Mouse (Mus musculus): ENCODE results near the gene Fam216b. TPM values are rescaled to one million over a fixed set of nuclear protein-coding genes. Genes with fewer than 3 reads are reported as not detected.

Fam216b gene
- polyA plus RNA-seq, 1 experiment from 2014 or later, result not detected

GRCm38 (mm10) chr14:78083465-78083864, 5.3 kb downstream of the Fam216b start:
- Histone ChIP-seq H3K27me3 (no peaks in the 10 kb centered on the region), H3K9ac (no peak overlapping the region), H3K4me3 (no peak overlapping the region), H3K36me3 (no peaks in the 10 kb centered on the region), H3K27ac (no peak overlapping the region), H3K4me2 (replicated peaks) (no peak overlapping the region), H3K9me3 (replicated peaks) (no peaks in the 10 kb centered on the region), H3K4me1 (no peaks in the 10 kb centered on the region)
- WGBS, result 82% methylated on average over 5 of the region's 5 CpGs
- ATAC-seq (ENCODE audit: low FRiP score), result no peak

GRCm38 (mm10) chr14:78077508-78077907, 11.3 kb downstream of the Fam216b start:
- Histone ChIP-seq H3K36me3 (no peaks in the 10 kb centered on the region), H3K27ac (no peak overlapping the region), H3K27me3 (no peaks in the 10 kb centered on the region), H3K4me3 (no peak overlapping the region), H3K9ac (no peak overlapping the region), H3K4me1 (no peaks in the 10 kb centered on the region), H3K9me3 (replicated peaks) (no peaks in the 10 kb centered on the region), H3K4me2 (replicated peaks) (no peak overlapping the region)
- 67% methylated on average over 2 of the region's 2 CpGs for WGBS
- no peak for ATAC-seq (ENCODE audit: low FRiP score)

- no peak overlapping the region for H3K27ac ChIP-seq
- no peaks in the 10 kb centered on the region for H3K4me1 ChIP-seq
- H3K9me3 ChIP-seq (replicated peaks), result no peaks in the 10 kb centered on the region
- ATAC-seq (ENCODE audit: low FRiP score), result no peak
- 94% methylated on average over 9 of the region's 9 CpGs for WGBS
- no peak overlapping the region for H3K9ac ChIP-seq
- H3K27me3 ChIP-seq, result no peaks in the 10 kb centered on the region
- H3K36me3 ChIP-seq, result no peaks in the 10 kb centered on the region
- H3K4me3 ChIP-seq, result no peak overlapping the region
- H3K4me2 ChIP-seq (replicated peaks), result no peak overlapping the region
These were observed 22.7 kb downstream of the Fam216b start for GRCm38 (mm10) chr14:78065938-78066710.

- Histone ChIP-seq H3K9ac (no peak overlapping the region), H3K27ac (no peak overlapping the region), H3K4me2 (replicated peaks) (no peak overlapping the region), H3K4me1 (peaks cover 4% of the 10 kb centered on the region; the same call in 1 of the 2 replicates), H3K36me3 (no peaks in the 10 kb centered on the region), H3K9me3 (replicated peaks) (no peaks in the 10 kb centered on the region), H3K27me3 (no peaks in the 10 kb centered on the region), H3K4me3 (no peak overlapping the region)
- 77% methylated on average over 11 of the region's 11 CpGs for whole genome bisulfite sequencing
- no peak for ATAC-seq (ENCODE audit: low FRiP score)
These were observed 26.3 kb downstream of the Fam216b start for GRCm38 (mm10) chr14:78062484-78062883.

GRCm38 (mm10) chr14:78060609-78060951, 28.2 kb downstream of the Fam216b start:
- Histone ChIP-seq H3K4me3 (no peak overlapping the region), H3K9me3 (replicated peaks) (no peaks in the 10 kb centered on the region), H3K4me1 (peaks cover 4% of the 10 kb centered on the region; the same call in 1 of the 2 replicates), H3K9ac (no peak overlapping the region), H3K4me2 (replicated peaks) (peak overlapping the region; percentile 6; the same call in 1 of the 2 replicates), H3K27me3 (no peaks in the 10 kb centered on the region), H3K36me3 (no peaks in the 10 kb centered on the region), H3K27ac (peak overlapping the region; percentile 77)
- WGBS, result 66% methylated on average over 6 of the region's 6 CpGs
- peak; percentile 74 for ATAC-seq (ENCODE audit: low FRiP score)

GRCm38 (mm10) chr14:78059878-78060608, 28.8 kb downstream of the Fam216b start:
- no peaks in the 10 kb centered on the region for H3K9me3 ChIP-seq (replicated peaks)
- H3K4me3 ChIP-seq, result no peak overlapping the region
- peak; percentile 94 for ATAC-seq (ENCODE audit: low FRiP score)
- H3K36me3 ChIP-seq, result no peaks in the 10 kb centered on the region
- peak overlapping the region; percentile 77 for H3K27ac ChIP-seq
- no peaks in the 10 kb centered on the region for H3K27me3 ChIP-seq
- 41% methylated on average over 9 of the region's 9 CpGs for WGBS
- peaks cover 4% of the 10 kb centered on the region; the same call in 1 of the 2 replicates for H3K4me1 ChIP-seq
- no peak overlapping the region for H3K9ac ChIP-seq
- H3K4me2 ChIP-seq (replicated peaks), result peak overlapping the region; percentile 6; the same call in 1 of the 2 replicates

- 79% methylated on average over 7 of the region's 7 CpGs for WGBS
- Histone ChIP-seq H3K36me3 (no peaks in the 10 kb centered on the region), H3K4me3 (no peak overlapping the region), H3K27ac (no peak overlapping the region), H3K4me2 (replicated peaks) (no peak overlapping the region), H3K27me3 (no peaks in the 10 kb centered on the region), H3K9ac (no peak overlapping the region), H3K9me3 (replicated peaks) (no peaks in the 10 kb centered on the region), H3K4me1 (peaks cover 4% of the 10 kb centered on the region; the same call in 1 of the 2 replicates)
- ATAC-seq (ENCODE audit: low FRiP score), result no peak
These were observed 31.4 kb downstream of the Fam216b start for GRCm38 (mm10) chr14:78057362-78057761.

GRCm38 (mm10) chr14:78056371-78056770, 32.4 kb downstream of the Fam216b start:
- H3K4me2 ChIP-seq (replicated peaks), result no peak overlapping the region
- WGBS, result 85% methylated on average over 3 of the region's 3 CpGs
- no peaks in the 10 kb centered on the region for H3K27me3 ChIP-seq
- H3K4me3 ChIP-seq, result no peak overlapping the region
- no peak for ATAC-seq (ENCODE audit: low FRiP score)
- H3K4me1 ChIP-seq, result peaks cover 4% of the 10 kb centered on the region; the same call in 1 of the 2 replicates
- H3K9me3 ChIP-seq (replicated peaks), result no peaks in the 10 kb centered on the region
- no peak overlapping the region for H3K27ac ChIP-seq
- no peak overlapping the region for H3K9ac ChIP-seq
- no peaks in the 10 kb centered on the region for H3K36me3 ChIP-seq

- Histone ChIP-seq H3K36me3 (no peaks in the 10 kb centered on the region), H3K27ac (no peak overlapping the region), H3K9me3 (replicated peaks) (no peaks in the 10 kb centered on the region), H3K27me3 (no peaks in the 10 kb centered on the region), H3K4me3 (no peak overlapping the region), H3K4me2 (replicated peaks) (no peak overlapping the region), H3K4me1 (no peaks in the 10 kb centered on the region), H3K9ac (no peak overlapping the region)
- ATAC-seq (ENCODE audit: low FRiP score), result no peak
- 93% methylated on average over 4 of the region's 4 CpGs for WGBS
These were observed 40.1 kb downstream of the Fam216b start for GRCm38 (mm10) chr14:78048674-78049073.

GRCm38 (mm10) chr14:78048258-78048657, 40.5 kb downstream of the Fam216b start:
- Histone ChIP-seq H3K4me2 (replicated peaks) (no peak overlapping the region), H3K36me3 (no peaks in the 10 kb centered on the region), H3K4me1 (no peaks in the 10 kb centered on the region), H3K27ac (no peak overlapping the region), H3K27me3 (no peaks in the 10 kb centered on the region), H3K9me3 (replicated peaks) (no peaks in the 10 kb centered on the region), H3K9ac (no peak overlapping the region), H3K4me3 (no peak overlapping the region)
- no peak for ATAC-seq (ENCODE audit: low FRiP score)
- WGBS, result 77% methylated on average over 3 of the region's 3 CpGs

GRCm38 (mm10) chr14:78043079-78043478, 45.7 kb downstream of the Fam216b start:
- 29% methylated on average over 2 of the region's 2 CpGs for WGBS
- Histone ChIP-seq H3K27me3 (no peaks in the 10 kb centered on the region), H3K4me1 (0 out of 2 replicates have a peak, but pooled peaks cover 4% of the 10 kb centered on the region), H3K4me2 (replicated peaks) (no peak overlapping the region), H3K4me3 (no peak overlapping the region), H3K9ac (no peak overlapping the region), H3K27ac (no peak overlapping the region), H3K36me3 (no peaks in the 10 kb centered on the region), H3K9me3 (replicated peaks) (no peaks in the 10 kb centered on the region)
- ATAC-seq (ENCODE audit: low FRiP score), result no peak

GRCm38 (mm10) chr14:78041886-78042526, 46.8 kb downstream of the Fam216b start:
- H3K36me3 ChIP-seq, result no peaks in the 10 kb centered on the region
- H3K27me3 ChIP-seq, result no peaks in the 10 kb centered on the region
- H3K4me1 ChIP-seq, result 0 out of 2 replicates have a peak, but pooled peaks cover 4% of the 10 kb centered on the region
- H3K4me2 ChIP-seq (replicated peaks), result no peak overlapping the region
- no peak overlapping the region for H3K9ac ChIP-seq
- no peaks in the 10 kb centered on the region for H3K9me3 ChIP-seq (replicated peaks)
- WGBS, result 81% methylated on average over 11 of the region's 11 CpGs
- no peak overlapping the region for H3K27ac ChIP-seq
- H3K4me3 ChIP-seq, result no peak overlapping the region
- ATAC-seq (ENCODE audit: low FRiP score), result no peak
